Mouse (Mus musculus) spleen, postnatal 36 days (tissue): ENCODE results near the gene Ncapd3.

Source experiments
- DNase-seq, 2 experiments: peaks; one replicate each; pipeline ENCODE4 v3.0.0; 2022; ENCODE audit warnings: low spot score in 2 of 2, mixed read lengths in 1 of 2

Gene Ncapd3

GRCm38 (mm10) chr9:27122963-27123362 is 93.0 kb downstream of the Ncapd3 start:
- no peak for DNase-seq

GRCm38 (mm10) chr9:27123947-27124346 is 94.0 kb downstream of the Ncapd3 start:
- no peak for DNase-seq

DNA sequence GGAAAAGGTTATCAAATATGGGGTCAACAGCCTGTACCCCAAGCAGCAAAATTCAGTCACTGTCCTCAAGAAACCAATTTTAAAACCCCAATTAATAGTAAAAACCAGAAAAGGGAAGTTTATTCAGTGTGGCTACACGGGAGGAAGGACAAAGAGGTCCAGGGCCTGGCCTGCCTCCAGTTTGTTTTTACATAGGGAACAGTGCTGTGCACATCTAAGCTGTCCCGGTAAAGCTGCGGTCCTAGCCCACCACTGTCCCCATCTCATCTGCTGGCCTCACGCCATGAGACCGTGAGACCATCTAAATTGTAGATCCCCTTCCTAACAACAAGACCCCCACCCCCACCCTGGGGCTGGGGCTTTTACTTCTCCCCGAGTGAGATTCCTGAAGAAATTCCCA is 95.5 kb downstream of the Ncapd3 start:
- no peak for DNase-seq

DNA sequence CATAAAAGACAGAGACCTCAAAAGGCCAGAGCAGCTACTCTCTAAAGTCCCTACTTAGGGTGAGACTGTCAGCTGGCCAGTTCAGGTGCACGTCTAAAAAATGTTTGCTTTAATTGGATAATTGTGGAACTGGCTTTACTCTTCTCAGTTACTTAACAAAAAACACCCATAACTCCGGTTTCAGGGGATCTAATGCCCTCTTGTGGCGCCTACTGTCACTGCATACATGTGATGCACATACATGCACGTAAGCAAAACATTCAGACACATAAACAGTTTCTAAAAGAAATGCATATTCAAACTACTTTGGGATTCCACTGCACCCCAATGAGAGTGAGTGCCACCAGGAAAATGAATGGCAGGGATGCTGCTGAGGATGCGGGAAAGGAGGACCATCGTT is 96.6 kb downstream of the Ncapd3 start:
- DNase-seq: no peak

GRCm38 (mm10) chr9:27128629-27129028 is 98.7 kb downstream of the Ncapd3 start:
- DNase-seq: no peak

DNA sequence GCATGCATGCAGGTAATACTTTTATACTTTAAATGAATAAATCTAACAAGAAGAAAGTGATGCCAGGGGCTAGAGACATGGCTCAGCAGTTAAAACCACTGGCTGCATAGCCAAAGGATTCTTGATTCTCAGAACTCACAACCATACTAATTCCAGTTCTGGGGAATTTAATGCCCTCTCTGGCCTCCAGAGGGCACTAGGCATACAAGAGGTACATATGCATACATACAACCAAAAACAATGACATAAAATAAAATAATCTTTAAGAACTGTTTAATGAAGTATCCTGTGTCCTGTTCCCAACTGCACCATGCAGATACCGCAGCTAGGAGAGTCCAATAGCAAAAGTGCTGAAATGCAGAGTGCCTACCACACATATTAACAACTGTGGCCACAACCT is 104.4 kb downstream of the Ncapd3 start:
- no peak for DNase-seq

DNA sequence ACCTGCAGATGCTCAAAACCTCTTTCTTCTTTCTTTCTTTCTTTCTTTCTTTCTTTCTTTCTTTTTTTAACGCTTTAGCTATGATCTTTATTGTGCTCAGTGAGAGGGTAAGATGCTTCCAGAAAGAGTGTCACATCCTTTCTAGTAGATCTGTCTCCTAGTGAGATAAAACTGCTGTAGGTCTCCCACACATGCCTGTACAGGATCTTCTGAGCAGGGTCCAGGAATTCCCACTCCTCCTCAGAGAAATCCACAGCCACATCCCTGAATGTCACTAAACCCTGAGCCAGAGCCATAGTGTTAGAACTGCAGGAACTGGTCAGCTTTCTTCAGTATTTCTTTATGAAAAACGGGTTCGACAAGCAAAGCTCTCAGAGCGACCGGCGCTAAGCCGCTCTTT is 105.4 kb downstream of the Ncapd3 start:
- no peak for DNase-seq

DNA sequence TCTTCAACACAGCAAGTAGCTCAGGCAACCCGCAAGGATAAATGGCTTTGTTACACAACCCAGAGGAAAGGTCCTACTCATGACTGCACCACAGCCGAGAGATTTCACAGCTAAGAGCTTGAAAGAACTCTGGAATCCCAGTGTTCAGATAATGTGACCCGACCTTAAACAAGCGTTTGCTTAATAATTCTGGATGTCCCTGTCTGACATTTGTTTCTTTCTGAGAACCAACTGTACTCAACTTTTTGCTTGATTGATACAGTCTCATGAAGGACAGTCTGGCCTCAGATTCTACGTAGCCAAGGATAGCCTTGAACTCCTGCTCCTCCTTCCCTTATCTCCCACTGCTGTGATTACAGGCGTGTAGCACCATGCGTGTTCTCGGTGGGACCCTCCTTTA is 106.7 kb downstream of the Ncapd3 start:
- no peak for DNase-seq

- DNase-seq: no peak
Measured at GRCm38 (mm10) chr9:27140432-27141065, 110.6 kb downstream of the Ncapd3 start.

- no peak for DNase-seq
Measured at GRCm38 (mm10) chr9:27144271-27144840, 114.4 kb downstream of the Ncapd3 start.
